Mouse (Mus musculus) C2C12 (cell line): Measurements from ENCODE around the gene Ciz1.

Source experiments
- CTCF ChIP-seq: IDR thresholded peaks from one replicate; pipeline ENCODE4 v1.5.1; 2011; ENCODE audit not compliant: control insufficient read depth, insufficient read depth, insufficient read length
- USF1 ChIP-seq: IDR thresholded peaks from one replicate; pipeline ENCODE4 v1.6.1; 2011; ENCODE audit warnings: low read depth, mild to moderate bottlenecking, control low read depth, moderate library complexity

DNA sequence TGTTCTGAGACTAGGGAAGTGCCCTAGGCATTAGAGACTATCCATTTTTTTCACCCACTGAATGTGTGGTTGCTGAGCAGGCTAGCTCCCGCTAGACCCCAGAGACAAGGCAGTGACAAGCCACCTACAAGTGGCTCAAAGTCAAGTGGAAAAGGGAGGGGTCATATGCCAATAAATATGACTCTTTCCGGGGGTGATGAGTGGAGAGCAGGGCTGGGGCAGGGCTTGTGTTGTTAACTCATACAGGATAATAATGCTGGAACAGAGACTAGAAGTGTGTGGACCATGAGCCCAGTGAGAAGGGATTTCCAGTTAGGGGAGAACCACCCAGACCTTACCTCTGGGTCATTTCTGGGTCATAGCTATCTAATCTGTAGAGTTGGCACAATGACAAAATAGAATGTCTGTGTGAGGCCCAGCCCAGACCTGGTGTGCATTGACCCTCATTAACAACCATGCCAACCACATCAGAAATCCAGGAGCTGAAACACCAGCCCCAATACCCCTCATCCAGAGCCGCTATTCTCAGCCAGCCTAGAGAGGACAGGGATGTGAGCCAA lies 2.3 kb downstream of the Ciz1 start:
- TF ChIP-seq CTCF (no peak), USF1 (no peak)
